Mouse (Mus musculus) c-Kit-positive CD71-positive TER-119-positive erythroid progenitor cells, embryonic 14.5 days (primary cell): ENCODE measurements around the gene Cmas.

Experiments used
- DNase-seq: peaks from one replicate; pipeline ENCODE4 v3.0.0-alpha.2; 2013; ENCODE audit warnings: low spot score

The Cmas gene

DNA sequence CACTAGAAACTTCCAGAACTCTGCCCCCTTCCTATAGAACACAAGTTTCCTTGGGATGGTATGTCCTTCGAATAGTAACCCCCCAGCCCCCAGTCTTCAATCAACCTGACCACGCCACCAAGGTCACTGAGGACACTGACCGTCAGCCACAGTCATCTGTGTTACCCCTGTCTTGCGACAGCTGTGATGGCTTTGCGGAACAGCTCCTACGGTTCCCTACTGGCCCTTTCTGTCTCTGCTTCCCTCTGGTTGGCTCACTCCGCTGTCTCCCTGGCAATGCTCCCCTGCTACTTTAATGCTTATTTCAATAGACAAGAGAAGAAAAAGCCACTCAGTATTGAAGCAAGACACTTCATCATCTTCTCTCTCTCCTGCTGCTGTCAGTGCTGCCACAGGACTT lies 37.0 kb downstream of the Cmas start:
- DNase-seq, result no peak

DNA sequence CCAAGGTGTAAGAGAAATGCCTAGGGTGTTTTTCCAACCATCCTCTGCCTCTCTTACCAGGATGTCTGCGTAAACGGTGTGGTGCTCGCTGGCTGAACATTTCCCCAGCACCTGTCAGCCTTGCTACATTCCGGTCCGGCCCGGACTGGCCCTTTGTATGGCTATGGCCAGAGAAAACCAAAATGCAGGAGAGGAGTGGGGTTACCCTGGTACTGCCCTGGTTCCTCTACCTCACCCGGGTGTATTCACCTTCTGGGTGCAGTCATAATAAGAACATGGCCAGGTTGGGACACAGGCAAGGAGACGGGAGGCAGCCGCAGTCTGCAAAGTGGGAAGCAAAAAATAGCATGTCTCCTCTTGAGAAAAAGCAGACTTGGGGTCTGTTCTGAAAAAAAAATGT lies 38.6 kb downstream of the Cmas start:
- no peak for DNase-seq

DNA sequence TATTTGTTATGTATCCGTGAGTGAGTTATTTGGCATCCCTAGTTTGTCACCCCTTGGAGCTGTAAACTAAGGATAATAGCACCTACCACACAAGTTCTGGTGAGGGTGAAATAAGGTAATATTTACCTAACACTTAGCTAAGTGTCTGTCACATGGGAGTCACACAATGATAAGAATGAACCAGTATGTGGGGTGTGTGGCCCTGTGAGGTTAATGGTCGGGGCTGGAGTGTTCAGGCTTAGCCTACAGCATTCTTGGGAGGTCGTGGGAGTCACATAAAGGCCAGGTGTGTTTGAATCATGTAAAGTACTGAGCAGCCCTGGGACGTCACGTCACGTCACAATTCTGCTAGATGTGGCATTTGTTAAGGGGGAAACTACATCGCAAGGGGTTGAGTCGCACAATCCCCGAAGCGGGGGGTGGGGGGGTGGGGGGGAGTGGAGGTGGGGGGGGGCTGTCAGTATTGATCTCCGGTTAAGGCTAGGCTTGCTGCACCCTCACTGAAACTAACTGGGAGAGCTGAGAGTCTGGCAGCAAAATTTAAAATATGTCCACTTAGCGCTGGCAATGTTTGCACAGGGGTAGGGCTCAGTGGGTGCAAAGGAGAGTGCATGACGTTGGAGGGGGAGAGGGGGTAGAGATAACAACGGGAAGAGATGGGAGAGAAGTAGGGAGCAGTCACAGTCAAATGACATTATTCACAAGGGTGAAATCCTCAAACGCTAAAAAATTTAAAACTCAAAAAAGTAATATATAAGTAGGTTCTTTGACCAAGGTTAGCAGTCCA lies 39.4 kb downstream of the Cmas start:
- DNase-seq, result no peak

- no peak for DNase-seq
These were observed 41.5 kb downstream of the Cmas start for GRCm38 (mm10) chr6:142797996-142798395.

GRCm38 (mm10) chr6:142798837-142799236 lies 42.4 kb downstream of the Cmas start:
- DNase-seq, result no peak

DNA sequence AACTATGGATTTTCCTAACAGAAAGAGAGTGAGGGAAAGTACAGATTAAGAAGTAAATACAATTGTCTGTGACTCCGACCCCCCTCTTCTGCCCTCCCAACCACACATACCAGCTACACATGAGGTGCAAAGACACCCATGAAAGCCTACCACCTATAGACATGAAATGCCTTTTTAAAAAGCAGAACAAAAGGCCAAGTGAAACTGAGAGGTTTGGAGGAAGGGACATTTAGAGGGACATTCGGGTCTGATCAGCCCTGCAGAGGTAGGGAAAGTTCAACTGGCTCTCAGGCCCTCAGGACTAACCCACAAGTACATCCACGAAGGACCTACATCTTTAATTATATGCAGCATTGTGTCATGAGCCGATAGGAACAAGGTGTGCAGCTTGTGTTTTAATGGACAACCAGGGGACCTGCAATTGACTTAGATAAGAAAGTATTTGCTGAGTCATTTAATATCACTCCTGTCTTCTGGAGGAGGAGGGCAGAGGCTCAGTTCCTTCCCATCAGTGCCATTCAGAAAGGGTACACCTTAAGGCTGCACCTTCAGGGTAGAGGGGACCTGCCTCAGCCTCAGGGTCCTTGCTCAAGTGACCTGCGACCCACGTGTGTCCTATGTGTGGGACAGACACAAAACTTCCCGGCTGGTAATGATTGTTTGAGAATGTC lies 43.4 kb downstream of the Cmas start:
- no peak for DNase-seq

DNA sequence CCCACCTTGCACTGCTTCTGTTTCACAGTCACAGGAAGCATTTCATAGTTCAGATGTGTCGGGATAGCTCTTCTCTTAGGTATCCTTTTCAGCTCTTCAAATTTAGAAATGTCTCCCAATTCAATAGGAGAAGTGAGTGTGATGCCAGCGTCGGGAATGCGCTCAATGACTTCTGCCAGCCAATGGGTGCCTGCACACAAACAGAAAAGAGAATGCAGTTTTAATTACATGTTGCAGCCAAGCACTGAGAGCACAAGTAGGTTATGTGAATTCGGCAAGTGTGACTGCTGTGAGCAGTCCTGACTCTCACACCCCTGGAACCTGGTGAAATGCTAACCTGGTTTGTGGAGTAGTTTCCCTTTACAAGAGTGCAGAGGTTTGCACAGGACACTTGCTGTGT lies 45.2 kb downstream of the Cmas start:
- no peak for DNase-seq

- no peak for DNase-seq
These were observed 46.4 kb downstream of the Cmas start for GRCm38 (mm10) chr6:142802617-142803525.

- no peak for DNase-seq
These were observed 47.9 kb downstream of the Cmas start, which contains the start of gene Sult6b2 for GRCm38 (mm10) chr6:142804402-142804801. Gene Sult6b2, minus strand, starts transcription at chr6:142804502.

DNA sequence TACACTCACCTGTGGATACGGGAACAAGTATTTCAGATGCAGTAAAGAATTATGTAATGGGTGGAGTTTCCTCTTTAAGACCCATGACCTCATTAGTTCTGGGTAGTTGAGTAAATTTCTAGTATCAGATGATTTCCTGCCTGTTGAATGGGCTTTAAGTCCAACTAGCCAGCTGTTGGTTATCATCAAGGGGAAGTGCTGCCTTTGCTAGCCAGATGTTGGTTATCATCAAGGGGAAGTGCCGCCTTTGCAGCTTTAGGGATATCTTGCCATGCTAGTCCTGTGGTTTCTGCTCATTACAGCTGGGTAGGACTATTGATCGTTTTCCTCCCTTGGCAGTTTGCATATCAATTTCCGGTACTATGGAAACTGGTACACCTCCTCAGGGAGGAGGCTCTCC lies 49.8 kb downstream of the Cmas start:
- no peak for DNase-seq

DNA sequence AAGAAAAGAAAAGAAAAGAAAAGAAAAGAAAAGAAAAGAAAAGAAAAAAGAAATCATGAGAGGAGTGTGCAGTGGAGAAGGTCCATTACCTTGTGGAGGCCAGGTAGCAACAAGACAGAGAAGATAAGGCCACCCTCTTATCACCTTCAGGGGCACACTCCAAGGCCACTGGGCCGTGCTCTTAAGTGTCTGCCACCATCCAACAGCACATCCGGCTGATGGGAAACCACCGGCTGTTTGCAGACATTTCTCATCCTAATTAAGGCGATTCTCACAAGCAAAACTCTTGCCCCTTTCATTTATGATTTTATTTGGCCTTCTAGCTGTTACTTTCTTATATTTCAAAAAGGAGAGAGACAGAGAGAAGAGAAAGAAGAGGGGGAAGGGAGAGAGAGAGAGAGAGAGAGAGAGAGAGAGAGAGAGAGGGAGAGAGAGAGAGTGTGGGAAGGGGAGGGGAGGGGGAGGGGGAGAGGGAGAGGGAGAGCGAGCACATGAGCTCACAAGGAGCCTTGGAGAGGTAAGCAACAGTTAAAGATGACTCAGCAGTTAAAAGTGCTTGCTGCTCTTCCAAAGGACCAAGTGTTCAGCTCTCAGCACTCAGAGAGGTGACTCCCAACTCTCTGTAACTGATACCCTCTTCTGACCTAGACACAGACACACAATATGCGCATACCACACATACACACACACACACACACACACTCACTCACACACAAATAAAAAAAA lies 53.0 kb downstream of the Cmas start:
- DNase-seq, result no peak

- DNase-seq, result no peak
These were observed 53.8 kb downstream of the Cmas start for GRCm38 (mm10) chr6:142810239-142810638.

DNA sequence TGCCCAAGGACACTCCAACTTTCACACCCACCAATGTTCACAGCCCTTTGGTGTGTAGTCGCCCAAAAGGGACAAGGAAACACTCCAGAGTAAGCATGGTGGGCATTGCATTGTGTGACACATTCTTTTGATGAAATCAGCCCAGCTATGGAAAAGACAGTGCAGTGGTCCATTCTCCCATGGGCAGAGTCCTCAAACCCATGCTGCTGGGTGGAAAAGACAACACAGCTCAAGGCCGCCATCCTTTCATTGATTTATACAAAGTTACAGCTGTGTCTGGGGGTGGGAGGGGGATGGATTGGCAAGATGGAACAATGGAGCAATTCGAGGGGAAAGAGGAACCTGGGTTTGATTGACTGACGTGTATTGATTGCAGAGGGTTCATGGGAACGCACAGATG lies 56.5 kb downstream of the Cmas start:
- DNase-seq, result no peak

DNA sequence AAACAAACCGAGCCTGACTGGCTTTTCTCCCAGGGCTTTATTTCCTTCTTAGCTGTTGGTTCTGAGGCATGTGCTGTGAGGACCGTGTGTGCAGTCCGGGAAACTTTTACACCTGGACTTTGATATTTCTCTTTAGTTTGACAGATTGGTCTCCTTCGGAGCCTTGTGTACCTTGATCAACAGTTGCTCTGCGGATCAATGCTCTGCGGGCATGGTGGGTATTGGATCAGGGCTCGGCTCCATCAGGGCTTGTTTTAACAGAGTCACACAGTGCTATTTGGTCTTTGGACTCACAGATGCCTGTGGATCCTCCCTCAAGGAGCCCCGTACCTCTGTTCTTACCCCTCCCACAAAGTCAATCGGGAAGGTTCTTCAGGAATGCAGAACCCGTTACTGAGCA lies 57.5 kb downstream of the Cmas start:
- no peak for DNase-seq

DNA sequence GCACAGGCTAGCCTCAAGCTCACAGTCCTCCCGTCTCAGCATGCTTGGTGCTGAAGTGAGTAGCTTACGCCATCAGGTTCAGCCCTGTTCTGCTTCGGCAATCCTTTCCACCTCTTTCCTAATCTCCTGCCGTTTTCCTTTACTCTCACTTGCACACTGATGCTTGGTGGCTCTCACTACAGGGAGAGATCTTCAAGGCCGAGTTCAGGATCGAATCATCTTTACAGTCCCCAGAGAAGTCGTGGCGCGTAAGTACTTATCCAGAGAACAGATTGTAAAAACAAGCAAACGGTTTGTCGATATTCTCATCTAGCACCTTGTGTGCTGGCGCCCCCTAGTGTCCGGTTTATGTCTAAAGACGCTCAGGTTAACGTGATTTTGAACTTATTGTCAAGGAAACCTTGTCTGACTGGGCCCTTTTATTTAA lies 58.0 kb downstream of the Cmas start:
- DNase-seq, result peak; percentile 72

- no peak for DNase-seq
These were observed 59.0 kb downstream of the Cmas start for GRCm38 (mm10) chr6:142815513-142815912.

DNA sequence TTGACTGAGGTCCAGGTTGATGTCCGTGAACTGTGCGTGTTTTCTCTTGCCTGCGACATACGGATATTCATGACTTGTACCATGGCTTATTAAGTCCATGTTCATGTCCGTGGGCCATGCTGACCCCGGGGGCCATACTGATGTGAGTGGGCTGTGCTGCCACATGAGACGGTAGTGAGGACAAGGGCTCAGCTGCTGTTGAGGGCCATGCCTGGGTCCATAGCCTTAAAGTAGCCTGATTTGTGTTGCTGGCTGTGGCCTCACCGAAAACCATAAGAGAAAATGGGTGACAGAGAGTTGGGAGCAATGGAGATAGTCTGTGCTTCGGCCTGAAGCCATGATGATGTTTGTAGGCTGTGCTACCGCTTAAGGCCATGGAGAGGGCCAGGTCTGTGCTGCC lies 61.8 kb downstream of the Cmas start:
- DNase-seq, result no peak

DNA sequence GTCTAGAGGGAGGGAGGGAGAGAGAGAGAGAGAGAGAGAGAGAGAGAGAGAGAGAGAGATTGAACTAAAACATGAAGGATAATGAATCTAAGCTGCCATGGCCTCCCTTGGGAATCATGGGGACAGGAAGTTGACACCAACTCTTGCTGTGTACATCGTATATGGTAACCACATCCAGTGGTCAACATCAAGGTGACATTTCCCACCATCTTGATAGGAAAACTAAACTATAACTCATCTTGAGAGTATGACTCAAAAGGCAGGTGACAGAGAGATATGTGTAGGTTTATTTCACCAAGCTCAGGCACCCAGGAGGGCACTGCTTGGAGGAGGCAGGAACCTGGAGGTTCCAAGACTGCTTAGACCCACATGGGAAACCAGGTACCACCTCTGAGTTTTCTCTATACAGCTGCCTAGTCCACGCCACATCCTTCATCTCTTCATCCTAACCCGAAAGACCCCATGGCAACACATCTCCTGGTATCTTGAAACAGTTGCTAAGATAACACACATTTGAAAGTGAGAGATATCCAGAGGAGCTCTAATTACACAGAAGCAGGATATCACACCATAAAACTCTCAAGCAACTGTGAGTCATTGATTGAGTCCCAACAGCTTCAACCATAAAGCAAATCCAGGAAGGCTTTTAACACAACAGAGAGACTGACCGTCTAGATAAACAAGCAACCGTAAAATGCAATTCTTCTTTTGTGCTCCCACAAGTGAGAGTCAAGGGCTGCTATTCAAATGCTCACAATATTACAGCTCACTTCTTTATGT lies 66.7 kb downstream of the Cmas start:
- DNase-seq, result no peak
